Mouse (Mus musculus): ENCODE results near the gene Pbld1. TPM values are rescaled to one million over a fixed set of nuclear protein-coding genes. Genes with fewer than 3 reads are reported as not detected.

Gene Pbld1
- under 1 TPM; 0.54 to 0.69 TPM for total RNA-seq (2021)
- long read RNA-seq, experiment 1, partial matches to known transcripts: 0 of 1 reads
- long read RNA-seq, experiment 1, other reads (novel, unspliced or antisense): 1 of 1 reads
- long read RNA-seq, experiment 2: 0 reads

DNA sequence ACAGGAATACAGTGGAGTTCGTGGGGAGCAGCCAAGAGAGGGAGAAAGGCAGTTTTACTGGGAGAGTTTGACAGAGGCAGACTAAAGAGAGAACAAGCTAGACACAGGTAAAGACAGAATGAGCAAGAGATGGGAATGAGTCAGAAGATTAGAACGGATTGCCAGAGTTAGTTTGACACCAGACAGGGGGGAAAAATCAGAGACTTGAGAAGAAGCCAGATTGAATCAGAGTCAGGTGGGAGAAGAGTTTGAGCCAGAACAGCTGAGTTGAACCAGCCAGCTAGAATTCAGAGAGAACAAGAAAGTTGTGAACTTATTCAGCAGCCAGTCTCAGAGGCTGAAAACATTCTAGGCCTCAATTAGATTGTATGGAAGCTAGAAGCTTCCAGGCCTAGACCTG is at the start of gene Pbld1:
TSS of gene Pbld1 (plus strand) at position 301 of the 400 bp plus-strand sequence.
- no peak for DNase-seq (ENCODE audit: low spot score in 2 of 2)

- DNase-seq (ENCODE audit: low spot score in 2 of 2): no peak
Observed at GRCm38 (mm10) chr10:63010268-63010667, 49.7 kb upstream of the Pbld1 start.

GRCm38 (mm10) chr10:63011556-63011955 is 48.4 kb upstream of the Pbld1 start:
- DNase-seq (ENCODE audit: low spot score in 2 of 2): no peak

- no peak for DNase-seq (ENCODE audit: low spot score in 2 of 2)
Observed at GRCm38 (mm10) chr10:63013476-63013875, 46.5 kb upstream of the Pbld1 start.

DNA sequence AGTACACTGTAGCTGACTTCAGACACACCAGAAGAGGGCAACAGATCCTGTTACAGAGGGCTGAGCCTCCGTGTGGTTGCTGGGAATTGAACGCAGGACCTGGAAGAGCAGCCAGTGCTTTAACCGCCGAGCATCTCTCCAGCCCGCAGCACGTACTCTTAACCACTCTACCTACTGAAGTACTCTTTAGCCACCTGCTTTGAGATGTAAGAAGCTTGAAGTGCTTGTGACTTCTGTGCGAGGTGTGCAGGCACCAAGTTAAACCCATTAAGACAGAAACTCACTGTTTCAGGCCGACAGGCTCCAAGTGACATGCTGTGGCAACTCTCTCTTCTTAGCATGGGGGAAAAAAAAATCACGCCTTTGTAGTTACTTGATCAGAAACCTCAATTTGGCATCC is 45.8 kb upstream of the Pbld1 start:
- no peak for DNase-seq (ENCODE audit: low spot score in 2 of 2)

- no peak for DNase-seq (ENCODE audit: low spot score in 2 of 2)
Observed at GRCm38 (mm10) chr10:63019304-63019703, 40.7 kb upstream of the Pbld1 start.

- no peak for DNase-seq (ENCODE audit: low spot score in 2 of 2)
Observed at GRCm38 (mm10) chr10:63021702-63022101, 38.3 kb upstream of the Pbld1 start.

GRCm38 (mm10) chr10:63022541-63023120 is 37.3 kb upstream of the Pbld1 start:
- DNase-seq (ENCODE audit: low spot score in 2 of 2): no peak

- DNase-seq (ENCODE audit: low spot score in 2 of 2): peak; percentile 62 to 75
Observed at GRCm38 (mm10) chr10:63023121-63023748, 36.7 kb upstream of the Pbld1 start.

DNA sequence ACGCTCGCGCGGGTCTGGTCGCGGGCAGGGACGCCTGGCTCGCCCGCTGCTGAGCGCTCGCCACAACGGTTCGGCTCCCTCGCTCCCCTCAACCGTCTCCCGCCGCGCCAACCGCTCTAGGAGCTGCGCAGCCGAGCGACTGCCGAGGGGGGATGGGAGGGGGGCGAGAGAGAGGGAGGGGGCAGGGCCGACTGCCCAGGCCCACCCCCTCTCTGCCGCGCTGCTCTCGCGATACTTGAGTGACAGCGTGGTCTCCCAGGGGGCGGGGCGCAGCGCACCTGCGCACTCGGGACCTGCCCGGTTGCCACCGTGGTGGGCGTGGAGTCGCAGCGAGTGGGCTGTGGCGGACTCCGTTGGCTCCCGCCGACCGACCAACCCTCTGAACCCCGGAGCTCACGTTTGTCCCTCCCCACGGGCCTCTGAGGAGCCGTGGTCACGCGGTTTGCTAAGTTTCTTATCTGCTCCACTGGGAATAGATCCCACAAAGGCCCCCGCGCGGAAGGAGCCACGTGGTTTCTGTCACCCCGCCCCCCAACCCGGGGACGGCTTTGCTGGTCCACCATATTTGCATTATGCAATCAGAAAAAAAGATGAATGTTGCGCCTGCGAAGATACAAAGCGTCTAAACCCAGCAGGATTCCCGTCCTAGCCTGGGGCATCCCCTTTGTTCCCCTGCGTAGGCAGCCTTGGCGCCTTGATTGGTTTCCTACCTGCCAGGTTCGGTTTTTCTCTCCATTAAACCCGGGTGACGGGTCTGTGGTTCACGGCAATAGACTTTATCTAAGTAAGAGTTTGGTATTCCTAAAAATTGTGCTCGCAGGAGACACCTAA is 36.0 kb upstream of the Pbld1 start, which contains the start of the genes Hnrnph3 and Pbld2:
TSS of gene Hnrnph3 (minus strand) at position 469 of the 831 bp plus-strand sequence.
TSS of gene Pbld2 (plus strand) at position 567 of the 831 bp plus-strand sequence.
- DNase-seq (ENCODE audit: low spot score in 2 of 2): peak; percentile 99

DNA sequence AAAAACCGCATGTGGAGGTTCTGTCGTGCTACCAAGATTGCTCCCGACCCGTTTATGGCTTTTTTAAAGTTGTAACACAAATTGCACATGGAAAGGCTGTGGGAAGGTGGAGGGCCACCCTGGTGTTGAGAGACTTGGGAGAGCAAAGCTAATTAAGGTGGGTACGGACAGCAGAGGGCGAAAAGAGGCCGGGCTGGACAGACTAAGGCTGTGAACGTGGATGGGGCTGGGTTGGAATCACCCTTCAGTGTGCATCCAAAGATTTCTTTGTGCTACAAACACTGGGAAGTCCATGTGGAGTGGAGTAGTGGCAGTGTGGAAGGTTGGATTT is 35.4 kb upstream of the Pbld1 start:
- peak; percentile 33 to 66 for DNase-seq (ENCODE audit: low spot score in 2 of 2)

GRCm38 (mm10) chr10:63025016-63025415 is 34.9 kb upstream of the Pbld1 start:
- no peak for DNase-seq (ENCODE audit: low spot score in 2 of 2)

- DNase-seq (ENCODE audit: low spot score in 2 of 2): no peak
Observed at GRCm38 (mm10) chr10:63025491-63026011, 34.4 kb upstream of the Pbld1 start.

DNA sequence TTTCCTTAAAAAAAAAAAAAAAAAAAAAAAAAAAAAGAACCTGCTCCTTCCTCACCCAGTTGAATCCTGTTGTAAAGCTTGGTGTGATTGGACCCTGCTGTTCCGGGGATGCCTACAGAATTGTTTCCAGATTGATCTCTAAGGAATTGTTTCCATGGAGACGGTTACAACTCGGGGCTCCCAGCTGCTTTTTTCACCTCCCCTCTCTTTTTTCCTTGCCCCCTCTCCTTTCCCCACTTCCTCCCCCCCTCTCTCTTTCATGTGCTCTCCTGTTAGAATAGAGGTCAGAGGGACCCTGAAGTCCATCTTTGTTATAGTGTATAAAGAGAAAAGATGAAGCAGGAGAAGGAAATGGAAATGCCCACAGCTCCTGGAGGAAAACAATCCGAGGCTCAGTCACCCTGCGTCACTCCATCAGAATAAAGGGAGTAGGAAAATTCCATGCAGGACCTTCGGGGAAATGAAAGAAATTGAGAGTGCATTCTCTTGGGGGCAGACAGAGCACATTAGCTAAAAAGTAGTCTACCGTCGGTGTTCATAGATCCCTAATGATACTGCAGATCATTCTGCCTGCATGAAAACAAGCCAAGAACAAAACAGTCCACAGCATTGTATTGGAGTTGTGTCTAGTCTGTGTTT is 33.7 kb upstream of the Pbld1 start:
- no peak for DNase-seq (ENCODE audit: low spot score in 2 of 2)

DNA sequence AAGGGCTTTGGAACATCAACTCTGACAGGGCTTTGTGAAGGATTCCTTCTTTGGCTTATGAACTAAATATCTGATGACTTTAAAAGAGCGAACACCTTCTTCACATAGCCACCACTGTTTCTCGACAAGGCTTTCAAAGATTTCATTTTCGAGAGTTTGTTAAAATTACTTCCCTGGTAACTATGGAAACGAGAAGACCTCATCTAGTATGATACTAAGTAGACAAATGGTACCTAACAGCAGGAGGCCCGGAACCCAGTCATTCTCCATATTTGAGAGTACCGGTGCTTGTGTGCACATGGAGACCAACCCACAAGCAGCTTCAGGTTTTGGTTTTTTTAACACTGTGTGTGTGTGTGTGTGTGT is 33.2 kb upstream of the Pbld1 start:
- no peak for DNase-seq (ENCODE audit: low spot score in 2 of 2)

DNA sequence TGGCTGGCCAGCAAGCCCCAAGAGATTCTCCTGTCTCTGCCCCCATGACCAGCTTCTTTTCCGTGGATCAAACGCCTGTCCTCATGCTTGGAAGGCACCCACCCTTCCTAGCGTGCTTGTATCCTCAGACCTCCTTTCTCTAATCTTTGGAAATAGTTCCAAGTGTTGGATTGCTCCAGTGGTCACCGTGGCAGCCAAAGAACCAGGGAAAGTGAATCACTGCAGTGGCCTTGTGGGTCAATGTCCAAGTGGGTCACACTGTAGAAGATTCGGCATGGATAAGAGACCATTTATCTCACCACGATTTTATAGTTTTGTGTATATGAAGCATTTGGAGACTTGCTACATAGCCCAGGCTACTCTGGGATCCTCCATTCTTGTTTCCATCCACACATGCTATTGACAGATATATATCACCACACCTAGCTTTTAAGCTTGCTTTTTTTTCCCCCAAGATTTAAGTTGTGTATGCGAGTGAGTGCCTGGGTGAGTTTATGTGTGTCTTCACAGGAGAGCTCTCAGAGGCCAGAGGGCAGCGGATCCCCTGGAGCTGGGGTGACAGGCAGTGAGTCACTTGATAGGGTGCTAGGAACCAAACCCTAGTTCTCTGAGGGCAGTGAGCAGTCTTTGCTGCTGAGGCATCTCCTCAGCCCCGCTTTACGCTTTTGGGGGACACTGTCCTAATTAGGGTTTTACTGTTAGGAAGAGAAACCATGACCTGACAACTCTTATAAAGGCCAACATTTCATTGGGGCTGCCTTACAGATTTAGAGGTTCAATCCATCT is 32.4 kb upstream of the Pbld1 start:
- no peak for DNase-seq (ENCODE audit: low spot score in 2 of 2)

- no peak for DNase-seq (ENCODE audit: low spot score in 2 of 2)
Observed at GRCm38 (mm10) chr10:63028396-63028795, 31.6 kb upstream of the Pbld1 start.

DNA sequence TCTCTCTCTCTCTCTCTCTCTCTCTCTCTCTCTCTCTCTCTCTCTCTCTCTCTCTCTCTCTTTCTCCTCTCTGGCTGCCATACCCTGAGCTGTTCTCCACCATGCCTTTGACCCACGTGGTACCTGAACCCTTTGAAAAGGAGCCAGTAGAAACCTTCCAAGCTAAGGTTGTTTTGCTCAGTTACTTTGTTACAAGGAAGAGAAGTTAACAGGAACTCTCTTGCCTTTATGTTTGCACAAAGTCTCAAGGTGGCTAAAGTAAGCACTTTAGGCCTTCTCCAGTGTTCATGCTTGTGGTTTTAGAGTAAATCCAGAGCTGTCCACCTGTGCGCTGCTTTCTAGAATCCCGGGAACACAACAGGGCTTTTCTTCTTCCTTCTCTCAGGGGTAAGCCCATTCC is 27.7 kb upstream of the Pbld1 start:
- DNase-seq (ENCODE audit: low spot score in 2 of 2): no peak

GRCm38 (mm10) chr10:63032956-63033355 is 27.0 kb upstream of the Pbld1 start:
- no peak for DNase-seq (ENCODE audit: low spot score in 2 of 2)

DNA sequence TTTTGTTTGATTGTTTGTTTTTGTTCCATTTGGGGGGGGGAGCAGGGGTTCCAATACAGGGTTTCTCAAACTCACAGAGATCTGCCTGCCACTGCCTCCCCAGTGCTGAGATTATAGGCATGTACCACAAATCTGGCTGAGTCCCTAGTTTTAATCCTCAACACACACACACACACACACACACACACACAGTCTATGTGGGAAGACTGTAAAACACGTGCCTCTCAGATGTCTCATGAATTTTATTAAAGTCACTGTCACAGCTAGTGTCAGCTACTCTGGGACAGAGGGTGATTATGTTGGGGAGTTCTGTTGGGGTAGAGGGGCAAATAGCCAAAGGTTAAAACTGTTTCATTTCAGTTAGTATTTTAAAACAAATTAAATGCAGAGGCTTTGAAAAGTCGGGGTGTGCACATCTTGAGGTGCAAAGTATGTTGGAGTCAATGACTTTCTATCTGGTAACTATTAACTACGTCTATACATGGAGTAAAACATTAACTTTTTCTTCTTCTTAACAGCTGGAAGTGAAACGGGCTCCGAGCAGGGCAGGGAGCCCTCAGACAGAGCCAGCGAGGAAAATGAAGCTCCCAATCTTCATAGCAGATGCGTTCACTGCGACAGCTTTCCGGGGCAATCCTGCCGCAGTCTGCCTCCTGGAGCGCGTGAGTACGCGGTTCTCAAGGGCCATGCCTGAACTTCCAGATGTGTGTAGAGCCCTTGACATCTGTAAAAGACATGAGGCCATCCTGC is 21.2 kb upstream of the Pbld1 start:
- no peak for DNase-seq (ENCODE audit: low spot score in 2 of 2)

Measured in gastrocnemius, postnatal 4 days (tissue).